Mouse (Mus musculus): ENCODE results near the gene Fkbp5. TPM values are rescaled to one million over a fixed set of nuclear protein-coding genes. Genes with fewer than 3 reads are reported as not detected.

Gene Fkbp5
- total RNA-seq, 2 experiments from 2014 or later: 12.8 to 25.9 TPM

DNA sequence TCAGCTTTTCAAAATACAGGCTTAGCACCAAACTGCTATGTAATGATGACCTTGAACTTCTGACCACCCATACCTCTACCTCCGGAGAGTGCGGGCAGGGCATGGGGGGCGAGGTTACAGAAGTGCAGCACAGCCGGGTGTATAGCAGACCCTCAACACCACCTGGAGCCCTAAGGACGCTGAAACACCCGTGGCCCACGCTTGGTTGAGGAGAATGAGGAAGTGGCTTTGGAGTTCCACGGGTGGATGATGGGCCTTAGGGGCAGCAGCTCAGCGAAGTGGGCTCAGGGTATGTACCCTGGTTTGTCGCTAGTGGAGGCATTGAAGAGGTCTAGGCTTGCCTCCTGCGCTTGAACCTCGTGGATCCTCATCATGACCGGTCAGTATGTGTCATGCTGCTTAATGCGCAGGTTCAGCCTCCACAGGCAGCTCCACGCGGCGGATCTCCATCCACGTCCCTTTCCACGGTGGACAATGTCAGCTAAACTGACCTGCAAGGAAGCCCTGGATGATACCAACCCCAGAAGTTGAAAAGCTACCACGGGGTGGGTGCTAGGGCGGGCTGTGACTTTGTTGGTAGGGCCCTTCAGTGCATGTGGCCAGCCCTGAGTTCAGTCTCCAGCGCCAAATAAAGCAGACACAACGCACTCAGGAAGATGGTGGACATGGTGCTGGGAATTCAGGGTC lies 6.8 kb upstream of the Fkbp5 start:
- no peak for ATAC-seq (ENCODE audit: poor library complexity, severe bottlenecking)

DNA sequence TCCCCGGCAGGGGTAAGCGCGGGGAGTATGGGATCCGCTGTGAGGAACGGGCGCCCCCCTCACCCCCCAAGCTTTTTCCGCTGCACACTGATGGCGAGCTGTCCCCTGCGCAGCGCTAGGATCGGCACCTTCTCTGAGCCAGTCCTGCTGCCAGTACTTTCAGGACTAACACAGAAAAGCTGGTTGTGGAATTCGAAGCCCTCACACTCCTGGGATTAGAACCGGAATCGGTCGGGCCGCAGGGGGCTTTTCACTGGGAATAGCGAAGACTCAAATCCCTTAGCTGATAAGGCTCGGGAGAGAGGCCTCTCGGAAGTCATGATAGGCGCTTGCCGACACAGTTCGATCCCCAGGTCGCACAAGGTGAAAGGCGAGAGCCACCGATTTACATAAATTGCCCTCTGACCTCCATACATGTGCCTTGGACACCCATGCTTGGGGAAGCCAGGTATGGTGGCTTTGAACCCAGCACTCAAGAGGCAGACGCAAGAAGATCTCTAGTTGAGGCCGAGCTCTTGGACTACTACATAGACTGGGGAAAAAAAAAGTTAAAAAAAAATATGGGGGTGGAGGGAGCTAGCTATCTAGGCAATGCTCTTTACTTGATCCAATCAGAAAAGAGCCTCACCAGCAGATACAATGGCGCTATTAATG lies 6.2 kb upstream of the Fkbp5 start:
- ATAC-seq (ENCODE audit: poor library complexity, severe bottlenecking): no peak

DNA sequence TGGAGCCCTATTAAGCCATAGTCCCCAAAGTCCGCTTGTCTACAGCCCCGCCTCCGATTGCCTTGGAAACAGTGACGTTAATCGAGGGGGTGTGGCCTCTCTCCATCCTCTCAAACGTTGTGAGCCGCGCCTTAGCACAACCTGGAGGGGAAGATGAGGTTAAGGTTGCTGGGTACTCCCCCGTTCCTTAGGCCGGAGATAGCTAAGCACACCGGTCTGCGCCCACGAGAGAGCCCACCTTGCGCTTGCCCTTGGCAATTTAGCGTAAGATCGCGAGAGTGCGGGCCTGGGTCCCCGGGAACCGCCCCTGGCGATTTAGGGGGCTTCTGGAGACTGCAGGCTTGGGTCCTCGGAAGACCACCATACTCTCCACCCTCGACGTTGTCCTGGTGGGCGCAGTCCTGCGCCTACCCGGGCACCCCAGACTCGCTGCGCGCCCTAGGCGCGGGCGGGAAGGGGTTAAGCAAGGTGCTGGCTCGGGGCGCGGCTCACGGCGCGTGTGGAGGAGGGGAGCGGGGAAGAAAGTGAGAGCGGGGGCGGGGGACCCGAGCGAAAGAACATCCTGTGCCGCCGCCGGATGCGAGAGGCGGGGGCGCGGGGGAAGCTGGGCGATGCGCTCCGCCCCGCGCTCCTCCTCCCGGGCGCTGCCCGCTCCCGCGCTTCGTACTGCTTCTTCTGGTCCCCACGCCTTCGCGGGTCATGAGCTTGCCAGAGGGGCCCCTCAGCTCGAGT lies 5.5 kb upstream of the Fkbp5 start:
- ATAC-seq (ENCODE audit: poor library complexity, severe bottlenecking): peak; percentile 78

DNA sequence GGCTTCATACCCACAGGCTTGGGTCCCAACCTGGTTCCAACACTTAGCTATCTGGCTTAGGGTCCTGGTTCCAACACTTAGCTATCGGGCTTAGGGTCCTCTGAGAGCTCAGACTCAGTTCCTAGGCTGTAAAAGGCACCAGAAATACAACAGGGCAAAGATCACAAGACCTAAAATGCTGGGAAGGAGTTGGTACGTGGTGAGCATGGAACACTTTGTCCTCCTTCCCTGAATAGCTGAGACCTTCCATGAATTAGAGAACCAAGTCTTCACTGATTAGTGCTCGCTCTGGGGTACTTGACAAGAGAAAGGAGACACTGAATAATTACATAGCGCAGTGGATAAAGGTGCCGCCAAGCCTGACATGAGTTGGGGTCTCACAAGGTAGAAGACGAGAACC lies 4.6 kb upstream of the Fkbp5 start:
- ATAC-seq (ENCODE audit: poor library complexity, severe bottlenecking): no peak

DNA sequence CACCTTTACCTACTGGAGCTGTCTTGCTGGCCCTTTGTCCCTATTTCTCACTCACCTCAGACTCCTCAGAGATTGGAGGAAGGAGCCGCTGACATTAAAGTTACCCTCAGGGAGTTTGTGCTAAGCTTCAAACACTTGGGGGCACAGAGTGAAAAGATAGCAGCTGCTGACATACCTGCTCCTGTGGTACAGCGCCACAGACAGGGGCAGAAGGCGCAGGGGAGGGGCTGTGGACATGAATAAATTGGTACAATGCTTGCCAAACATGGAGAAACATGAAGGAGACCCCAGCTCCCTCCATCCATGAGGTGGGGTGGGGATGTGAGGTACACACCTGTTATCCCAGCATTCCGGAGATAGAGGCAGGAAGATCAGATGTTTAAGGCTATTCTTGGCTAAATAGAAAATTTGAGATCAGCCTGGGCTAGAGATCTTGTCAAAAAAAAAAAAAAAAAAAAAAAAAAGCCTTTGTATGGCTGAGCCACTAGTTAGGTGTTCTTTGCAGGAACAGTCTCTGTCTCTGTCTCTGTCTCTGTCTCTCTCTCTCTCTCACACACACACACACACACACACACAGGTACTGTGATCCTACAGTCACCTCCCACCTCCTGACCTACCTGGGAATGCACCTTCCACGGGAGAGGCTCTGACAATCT lies 3.9 kb upstream of the Fkbp5 start:
- no peak for ATAC-seq (ENCODE audit: poor library complexity, severe bottlenecking)

DNA sequence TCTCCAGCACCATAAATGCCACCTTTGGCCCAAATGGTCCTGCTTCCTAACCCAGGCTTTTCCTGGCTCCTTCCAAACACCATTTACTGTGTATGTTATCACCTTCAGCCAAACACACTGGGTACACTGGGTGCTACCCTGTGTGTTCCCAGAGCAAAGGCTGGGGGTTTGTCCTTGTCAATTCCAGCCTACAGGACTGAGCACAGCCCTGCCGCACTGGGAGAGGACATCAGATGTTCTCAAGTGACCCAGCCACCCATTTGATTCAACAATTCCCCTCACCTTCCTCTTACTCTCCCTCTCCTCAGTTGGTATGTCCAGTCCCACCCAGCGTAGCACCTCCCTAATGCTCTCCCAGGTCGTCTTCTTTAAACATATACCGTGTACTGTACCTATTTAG lies 3.2 kb upstream of the Fkbp5 start:
- no peak for ATAC-seq (ENCODE audit: poor library complexity, severe bottlenecking)

DNA sequence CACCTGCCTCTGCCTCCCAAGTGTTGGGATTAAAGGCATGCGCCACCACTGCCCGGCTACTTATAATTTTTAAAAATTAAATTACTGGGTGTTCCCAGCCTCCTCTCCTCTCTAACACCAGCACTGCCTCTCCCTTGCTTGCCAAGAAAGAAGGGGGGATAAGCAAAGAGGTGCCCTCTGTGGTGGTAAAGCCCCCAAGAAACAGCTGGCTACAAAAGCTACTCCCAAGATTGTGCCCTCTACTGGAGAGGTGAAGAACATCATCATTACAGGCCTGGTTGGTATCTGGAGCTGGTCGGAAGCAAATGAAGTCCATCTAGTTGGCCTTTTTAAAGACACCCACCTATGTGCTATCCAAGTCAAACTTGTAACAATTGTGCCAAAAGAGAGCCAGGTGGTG lies 2.5 kb upstream of the Fkbp5 start:
- no peak for ATAC-seq (ENCODE audit: poor library complexity, severe bottlenecking)

DNA sequence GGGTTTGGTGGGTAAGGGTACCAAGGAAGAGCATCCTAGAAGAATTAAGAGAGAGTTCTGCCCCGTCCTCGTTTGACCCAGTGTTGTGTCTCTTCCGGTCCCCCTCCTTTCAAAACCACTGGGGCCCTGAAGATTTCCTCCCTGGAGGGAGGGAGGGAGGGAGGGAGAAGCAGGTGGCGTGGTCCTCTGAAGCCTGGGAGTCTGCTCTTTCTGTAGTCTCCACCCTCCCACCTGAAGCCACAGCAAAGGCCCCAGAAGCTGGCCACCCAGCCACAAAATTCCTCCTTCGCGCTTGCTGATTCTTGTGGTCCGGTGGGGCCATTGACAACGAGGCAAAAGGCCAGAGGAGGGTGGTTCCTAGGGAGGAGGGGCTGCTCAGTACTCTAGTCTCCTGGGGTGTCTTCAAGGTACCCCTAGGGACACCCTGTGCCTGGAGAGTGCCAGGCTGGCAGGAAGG lies 1.3 kb upstream of the Fkbp5 start:
- no peak for ATAC-seq (ENCODE audit: poor library complexity, severe bottlenecking)

DNA sequence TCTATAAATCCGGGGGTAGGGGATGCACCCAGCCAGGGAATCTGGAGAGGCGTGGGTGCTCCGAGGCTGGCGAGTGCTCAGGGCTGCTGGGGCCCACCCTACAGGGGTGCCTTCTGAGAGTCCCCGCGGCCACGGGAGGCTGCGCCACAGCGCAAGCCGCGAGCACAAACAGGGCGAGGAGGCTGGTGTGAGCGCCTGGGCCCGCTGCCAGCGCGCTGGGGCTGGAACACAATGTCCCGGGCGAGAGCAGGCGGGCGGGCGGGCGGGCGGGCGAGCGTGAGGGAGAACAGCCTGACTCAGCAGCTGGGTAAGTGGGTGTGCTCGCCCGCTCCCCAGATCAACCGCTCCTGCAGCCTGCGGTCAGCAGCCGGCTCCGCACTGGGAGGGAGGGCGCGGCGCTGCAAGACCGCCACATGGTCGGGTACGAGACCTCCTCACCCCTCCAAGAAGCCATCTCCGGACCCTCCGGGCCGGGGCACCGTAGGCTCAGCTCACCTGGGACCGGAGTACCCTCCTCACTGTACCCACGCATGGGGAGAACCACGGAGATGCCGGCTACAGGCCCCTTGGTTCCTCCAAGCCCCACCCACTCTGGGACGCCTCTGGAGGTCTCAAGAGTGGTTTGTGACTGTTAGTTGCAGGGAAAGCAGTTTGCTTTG lies 758 bp upstream of the Fkbp5 start:
- ATAC-seq (ENCODE audit: poor library complexity, severe bottlenecking): peak; percentile 51

DNA sequence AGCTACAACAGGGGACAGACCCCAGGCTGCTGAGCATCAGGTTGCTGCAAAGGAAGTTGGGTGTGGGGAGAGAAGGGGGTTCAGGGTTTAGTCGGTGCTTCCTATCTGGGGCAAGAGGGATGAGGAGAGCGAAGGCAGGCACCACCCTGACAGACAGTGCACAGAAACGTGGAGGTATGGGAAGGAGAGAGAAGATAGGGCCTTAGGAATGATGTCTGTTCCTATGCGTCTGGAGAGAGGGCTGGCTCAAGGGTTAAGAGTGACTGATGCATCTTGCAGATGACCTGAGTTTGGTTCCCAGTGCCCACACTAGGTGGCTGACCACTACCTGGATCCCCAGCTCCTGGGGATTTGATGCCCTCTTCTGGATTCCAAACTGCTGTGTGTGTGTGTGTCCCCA lies 446 bp downstream of the Fkbp5 start:
- ATAC-seq (ENCODE audit: poor library complexity, severe bottlenecking): no peak

DNA sequence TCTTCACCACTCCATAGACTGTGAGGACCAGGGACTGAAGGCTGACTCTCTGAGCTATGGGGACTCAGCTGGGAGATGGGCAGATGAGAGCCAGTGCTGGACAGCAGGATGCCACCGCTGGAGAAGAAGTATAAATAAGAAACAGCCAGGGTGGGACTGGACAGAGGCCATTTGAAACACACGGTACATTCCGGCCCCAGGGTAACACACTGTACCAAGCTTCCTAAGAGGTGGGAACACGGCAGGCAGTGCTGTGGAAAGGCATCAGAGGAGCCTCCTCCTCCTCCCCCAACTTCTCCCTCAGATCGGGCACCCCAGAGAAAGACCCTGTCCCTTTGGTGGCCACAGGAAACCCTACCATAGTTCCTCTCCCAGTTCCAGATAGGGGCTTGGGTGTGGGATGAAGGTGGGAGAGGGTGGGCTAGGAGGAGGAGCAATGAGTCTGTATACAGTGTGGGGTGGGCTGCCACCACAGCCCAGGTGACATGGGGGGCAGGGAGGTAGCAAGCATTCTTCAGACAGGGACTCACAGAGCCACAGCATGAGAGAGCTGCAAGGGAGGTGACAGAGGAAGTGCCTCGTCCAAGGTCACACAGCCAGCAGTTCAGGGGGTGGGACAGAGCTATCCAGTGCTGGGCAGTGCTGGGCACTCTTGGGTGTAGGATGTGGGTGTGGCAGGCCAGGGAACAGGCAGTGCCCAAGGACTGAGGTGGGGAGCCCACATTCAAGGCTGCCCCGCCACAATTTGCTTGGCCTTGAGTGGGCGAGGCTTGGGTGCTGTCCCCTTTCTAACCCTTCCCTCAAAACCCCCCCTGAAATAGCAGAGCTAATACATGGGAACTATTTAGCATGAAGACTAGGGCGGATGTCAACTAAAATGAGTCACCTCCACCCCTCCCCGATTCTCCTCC lies 1.6 kb downstream of the Fkbp5 start:
- ATAC-seq (ENCODE audit: poor library complexity, severe bottlenecking): peak; percentile 51

DNA sequence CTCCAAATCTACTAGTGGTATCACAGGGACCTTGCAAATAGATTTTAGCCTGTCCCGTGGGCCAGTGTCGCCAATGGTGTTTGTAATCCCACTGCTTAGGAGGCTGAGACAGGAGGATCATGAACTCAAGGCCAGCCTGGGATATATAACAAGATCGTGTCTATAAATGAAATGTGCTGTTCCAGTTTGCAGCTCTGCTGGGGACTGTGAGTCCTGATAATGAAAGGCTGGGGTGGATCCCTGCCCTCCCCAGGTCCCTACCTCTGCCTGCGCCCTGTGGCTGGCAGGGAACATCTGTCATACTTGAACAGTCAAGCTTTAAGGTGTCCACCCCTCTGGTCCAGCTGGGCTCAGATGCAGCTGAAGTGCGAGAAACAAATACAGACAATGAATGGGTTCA lies 2.8 kb downstream of the Fkbp5 start:
- no peak for ATAC-seq (ENCODE audit: poor library complexity, severe bottlenecking)

DNA sequence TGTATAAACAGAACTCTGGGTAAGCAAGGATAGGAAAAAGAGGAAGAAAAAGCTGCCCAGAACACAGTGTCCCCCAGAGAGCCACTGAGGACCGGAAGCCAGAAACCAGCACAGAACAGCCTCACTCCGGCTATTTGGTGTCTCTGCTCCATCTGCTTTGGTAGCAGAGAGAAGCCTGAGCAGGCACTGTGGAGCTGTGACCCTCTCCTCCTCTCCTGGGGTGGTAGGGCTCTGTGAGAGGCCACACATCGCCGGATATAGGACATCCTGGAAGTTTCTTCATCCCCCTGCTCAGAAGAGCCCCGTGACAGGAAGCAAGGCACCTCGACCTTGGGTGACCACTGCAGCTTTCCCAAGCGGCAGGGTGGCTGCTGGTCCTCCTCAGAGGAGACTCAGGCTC lies 3.5 kb downstream of the Fkbp5 start:
- peak; percentile 43 for ATAC-seq (ENCODE audit: poor library complexity, severe bottlenecking)

DNA sequence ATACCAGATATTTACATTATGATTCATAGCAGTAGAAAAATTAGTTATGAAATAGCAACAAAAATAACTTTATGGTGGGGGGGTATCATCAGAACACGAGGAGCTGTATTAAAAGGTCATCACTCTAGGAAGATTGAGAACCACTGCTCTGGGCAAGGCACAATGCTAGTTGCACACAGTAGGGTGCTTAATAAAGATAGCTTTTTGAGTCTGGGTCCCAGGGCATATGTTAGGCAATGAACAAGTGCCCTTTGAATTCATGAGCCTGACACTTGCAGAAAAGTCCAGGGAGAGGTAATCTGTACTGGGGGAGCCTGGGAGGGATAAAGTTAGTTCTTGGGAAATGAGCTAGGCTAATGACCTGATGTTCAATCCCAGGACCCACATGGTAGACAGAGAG lies 4.0 kb downstream of the Fkbp5 start:
- no peak for ATAC-seq (ENCODE audit: poor library complexity, severe bottlenecking)

DNA sequence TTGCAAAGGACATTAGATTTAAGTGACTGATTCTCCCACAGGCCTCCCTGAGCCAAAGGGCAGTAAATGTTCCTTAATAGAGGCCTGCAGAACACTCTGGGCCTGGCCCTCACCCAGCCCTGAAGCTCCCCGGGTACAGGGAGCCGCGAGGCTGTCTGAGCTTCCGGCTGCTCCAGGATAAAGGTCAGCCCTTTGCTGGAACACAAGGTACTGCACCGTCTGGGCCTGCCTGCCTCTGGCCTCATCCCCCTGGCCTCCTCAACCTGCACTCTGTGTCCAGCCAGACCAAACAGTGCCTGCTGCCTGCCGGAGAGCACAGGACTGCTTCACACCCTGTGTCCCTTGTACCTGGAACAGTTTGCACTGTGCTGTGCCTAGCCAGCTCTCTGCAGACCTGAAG lies 4.6 kb downstream of the Fkbp5 start:
- ATAC-seq (ENCODE audit: poor library complexity, severe bottlenecking): no peak

DNA sequence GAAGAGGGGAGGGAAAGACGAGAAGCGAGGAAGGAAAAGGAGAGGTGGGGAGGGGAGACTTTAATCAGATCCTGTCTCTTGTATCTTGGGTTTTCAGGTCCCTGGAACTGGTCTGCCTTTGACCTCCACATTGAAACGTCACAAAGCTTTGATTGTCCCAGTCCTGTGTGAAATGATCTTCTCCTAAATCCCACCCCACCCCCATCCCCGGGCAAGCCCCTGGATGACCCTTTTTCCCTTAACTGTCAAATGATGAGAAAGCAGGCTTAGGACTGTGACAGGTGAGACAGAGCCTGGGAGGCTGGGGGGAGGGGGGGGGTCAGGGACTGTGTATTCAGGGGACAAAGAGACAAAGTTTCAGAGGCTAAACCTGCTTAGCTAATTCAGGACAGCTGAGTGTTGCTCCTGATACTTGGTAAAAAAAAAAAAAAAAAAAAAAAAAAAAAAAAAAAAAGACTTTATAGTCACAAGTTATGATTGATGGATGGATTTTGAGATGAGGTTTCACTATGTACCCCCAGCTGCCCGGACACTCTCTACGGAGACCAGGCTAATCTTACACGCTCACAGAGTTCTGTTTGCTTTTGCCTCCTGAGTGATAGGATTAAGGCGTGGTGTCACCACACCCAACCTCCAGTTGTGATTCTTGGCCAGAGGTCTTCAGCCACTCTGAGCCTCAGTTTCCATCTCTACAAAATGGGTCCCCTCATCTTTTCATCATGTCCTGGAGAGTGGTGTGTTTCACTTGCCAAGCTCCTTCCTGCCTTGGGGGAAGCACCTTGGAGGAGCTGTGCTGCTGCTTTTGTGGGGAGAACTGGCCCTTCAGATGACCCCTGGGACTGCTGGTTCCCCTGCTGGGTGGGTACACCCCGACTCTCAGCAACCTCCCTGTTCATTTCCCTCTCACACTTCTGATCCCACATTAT lies 5.4 kb downstream of the Fkbp5 start:
- no peak for ATAC-seq (ENCODE audit: poor library complexity, severe bottlenecking)

DNA sequence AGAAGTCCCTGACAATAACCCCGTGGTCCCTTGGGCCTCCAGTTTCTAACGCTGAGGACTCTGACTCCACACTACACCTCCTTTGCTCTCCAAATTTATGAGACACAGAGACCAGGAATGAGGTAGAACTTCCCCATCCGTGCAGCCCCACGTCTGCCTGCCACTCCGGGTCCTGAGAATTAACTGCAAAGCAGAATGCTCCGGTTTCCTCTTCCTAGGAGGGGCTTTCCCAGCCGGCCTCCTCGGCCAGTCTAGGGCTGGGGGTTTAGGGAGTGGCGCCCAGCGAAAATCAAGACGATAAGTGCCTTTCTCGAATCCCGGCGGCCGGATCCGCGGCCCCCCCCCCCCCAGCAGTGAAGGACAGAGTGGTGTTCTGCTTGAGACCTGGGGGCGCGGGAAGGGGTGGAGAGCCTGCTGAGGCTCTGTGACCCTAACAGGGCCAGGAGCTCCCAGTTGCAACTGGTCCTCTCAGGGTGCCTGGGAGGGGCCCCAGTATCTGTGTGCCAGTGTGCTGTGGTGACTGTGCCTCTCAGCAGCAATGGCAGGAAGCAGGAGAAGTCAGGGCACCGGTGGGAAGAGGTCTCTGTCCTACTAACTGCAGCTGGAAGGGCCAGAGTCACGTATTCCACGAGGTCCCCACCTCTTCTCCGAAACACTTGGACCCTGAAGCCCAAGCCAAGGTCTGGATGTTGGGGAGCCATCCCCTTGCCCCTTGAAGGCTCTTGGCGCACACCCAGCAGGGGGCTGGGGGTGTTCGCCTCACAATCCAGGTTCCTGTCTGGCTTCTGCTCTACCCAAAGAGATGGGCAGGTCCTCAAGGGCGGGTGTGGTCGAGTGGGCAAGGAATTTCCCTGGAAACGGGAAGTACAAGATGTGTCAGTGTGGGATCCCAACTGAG lies 6.6 kb downstream of the Fkbp5 start:
- 0 out of 2 replicates have a peak, but pooled peaks have one; percentile 23 for ATAC-seq (ENCODE audit: poor library complexity, severe bottlenecking)

DNA sequence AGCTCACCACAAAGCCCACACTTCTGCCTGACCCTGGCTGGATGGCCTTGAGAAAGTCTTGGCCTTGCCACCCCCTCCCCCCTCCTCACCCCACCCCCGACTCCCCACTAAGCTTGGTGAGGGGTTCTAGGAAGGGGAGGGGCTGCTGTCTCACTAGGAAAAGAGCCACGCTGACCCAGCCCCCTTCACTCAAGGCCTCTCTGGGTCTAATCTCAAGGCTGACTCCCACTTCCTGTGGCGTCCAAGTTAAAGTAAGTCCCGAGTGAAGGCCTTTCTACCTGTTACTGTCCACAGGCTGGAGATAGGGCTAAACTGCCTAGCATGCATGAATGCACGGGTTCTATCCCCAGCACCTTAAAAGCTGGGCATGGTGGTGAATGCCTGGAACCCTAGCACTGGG lies 9.8 kb downstream of the Fkbp5 start:
- ATAC-seq (ENCODE audit: poor library complexity, severe bottlenecking): no peak

Measured in megakaryocyte, adult 5-6 weeks (primary cell).